Mouse (Mus musculus) small intestine, adult 2 months (tissue): Measurements from ENCODE around the gene Tppp. TPM values are rescaled to one million over a fixed set of nuclear protein-coding genes. Genes with fewer than 3 reads are reported as not detected.
"Not testable (repeated sequence)": the region's sequence is repeated elsewhere in the genome, so short reads cannot be mapped to it uniquely, and the experiment has no call there.

ENCODE experiments used
- H3K27ac ChIP-seq: fragments of 200-500 bp; 2 replicates; pipeline ENCODE4 v1.5.1; 2012; ENCODE audit warnings: low read depth, low read length, control low read depth, inconsistent platforms; ENCODE audit not compliant: insufficient read depth
- H3K27me3 ChIP-seq: fragments of 200-500 bp; 2 replicates; pipeline ENCODE4 v1.6.1; 2012; ENCODE audit warnings: mild to moderate bottlenecking, moderate library complexity, low read length, inconsistent platforms; ENCODE audit not compliant: control insufficient read depth, insufficient read depth
- H3K36me3 ChIP-seq: fragments of 200-500 bp; 2 replicates; pipeline ENCODE4 v1.6.1; 2012; ENCODE audit warnings: mild to moderate bottlenecking, low read length, control low read depth, inconsistent platforms; ENCODE audit not compliant: control insufficient read depth, insufficient read depth
- H3K4me1 ChIP-seq: fragments of 200-500 bp; 2 replicates; pipeline ENCODE4 v1.6.1; 2012; ENCODE audit warnings: low read length, inconsistent platforms, mixed read lengths; ENCODE audit not compliant: control insufficient read depth, insufficient read depth, insufficient read length
- H3K4me3 ChIP-seq: fragments of 200-500 bp; 2 replicates; pipeline ENCODE4 v1.5.1; 2012; ENCODE audit warnings: low read depth, mild to moderate bottlenecking, control low read depth, inconsistent platforms, low read length, moderate library complexity
- CTCF ChIP-seq: fragments of 200-500 bp; IDR thresholded peaks from 2 replicates; pipeline ENCODE4 v1.5.1; 2012; ENCODE audit warnings: low read depth, mild to moderate bottlenecking, control low read depth, inconsistent platforms, low read length, moderate library complexity, mixed read lengths; ENCODE audit not compliant: insufficient replicate concordance, insufficient read length; ENCODE audit errors: extremely low read depth
- POLR2A ChIP-seq: fragments of 200-500 bp; IDR thresholded peaks from 2 replicates; pipeline ENCODE4 v1.6.1; 2012; ENCODE audit warnings: low read depth, mild to moderate bottlenecking, control low read depth, inconsistent platforms, low read length, moderate library complexity
- WGBS: fragments of 180-500 bp; shearing (Covaris S2); methylation state at CpG from one replicate; pipeline ENCODE4 v1.1.7; 2018; 5-methylcytosine and 5-hydroxymethylcytosine counted together
- polyA plus RNA-seq: library from polyadenylated mRNA; depleted of rRNA; stranded (reverse); fragments of >200 nt; gene quantifications from 2 replicates; pipeline ENCODE4 v1.2.3, GENCODE M21; 2012

Tppp gene
- polyA plus RNA-seq, 1 experiment, result 9.9 TPM

GRCm38 (mm10) chr13:73990325-73990724, 18.9 kb upstream of the Tppp start:
- Histone ChIP-seq H3K4me3 (no peak overlapping the region), H3K27ac (no peak overlapping the region), H3K36me3 (no peaks in the 10 kb centered on the region), H3K27me3 (no peaks in the 10 kb centered on the region), H3K4me1 (peaks cover 6% of the 10 kb centered on the region; the same call in 1 of the 2 replicates)
- 31% methylated on average over 5 of the region's 5 CpGs for WGBS
- TF ChIP-seq CTCF (no peak), POLR2A (no peak)

- no peak overlapping the region for H3K27ac ChIP-seq
- H3K4me1 ChIP-seq, result peaks cover 6% of the 10 kb centered on the region; the same call in 1 of the 2 replicates
- H3K27me3 ChIP-seq, result no peaks in the 10 kb centered on the region
- WGBS, result 49% methylated on average over 2 of the region's 2 CpGs
- no peak for TF ChIP-seq CTCF
- no peak for TF ChIP-seq POLR2A
- H3K36me3 ChIP-seq, result no peaks in the 10 kb centered on the region
- no peak overlapping the region for H3K4me3 ChIP-seq
These were observed 18.4 kb upstream of the Tppp start for GRCm38 (mm10) chr13:73990761-73991160.

DNA sequence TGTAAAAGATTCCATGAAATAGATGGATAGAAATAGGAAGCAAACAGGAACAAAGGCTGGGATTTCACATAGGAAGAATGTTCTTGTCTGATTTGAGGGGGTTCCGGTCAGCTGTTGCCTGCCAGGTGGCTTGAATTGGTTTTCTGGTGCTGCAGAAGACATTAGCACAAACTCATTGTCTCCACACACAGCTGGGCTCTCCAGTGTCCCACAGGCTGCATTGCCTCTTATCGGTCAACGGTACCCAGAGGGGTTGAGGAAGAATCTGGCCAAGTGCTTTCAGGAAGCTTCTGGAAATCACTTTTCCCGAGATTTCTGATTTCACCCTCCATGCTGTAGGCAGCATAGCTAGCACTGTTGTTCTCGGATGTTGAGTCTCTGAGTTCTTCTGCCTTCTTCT, 17.9 kb upstream of the Tppp start:
- TF ChIP-seq CTCF (no peak), POLR2A (no peak)
- Histone ChIP-seq H3K4me3 (no peak overlapping the region), H3K36me3 (no peaks in the 10 kb centered on the region), H3K4me1 (peaks cover 6% of the 10 kb centered on the region; the same call in 1 of the 2 replicates), H3K27me3 (no peaks in the 10 kb centered on the region), H3K27ac (no peak overlapping the region)
- WGBS, result 82% methylated on average over 5 of the region's 5 CpGs

DNA sequence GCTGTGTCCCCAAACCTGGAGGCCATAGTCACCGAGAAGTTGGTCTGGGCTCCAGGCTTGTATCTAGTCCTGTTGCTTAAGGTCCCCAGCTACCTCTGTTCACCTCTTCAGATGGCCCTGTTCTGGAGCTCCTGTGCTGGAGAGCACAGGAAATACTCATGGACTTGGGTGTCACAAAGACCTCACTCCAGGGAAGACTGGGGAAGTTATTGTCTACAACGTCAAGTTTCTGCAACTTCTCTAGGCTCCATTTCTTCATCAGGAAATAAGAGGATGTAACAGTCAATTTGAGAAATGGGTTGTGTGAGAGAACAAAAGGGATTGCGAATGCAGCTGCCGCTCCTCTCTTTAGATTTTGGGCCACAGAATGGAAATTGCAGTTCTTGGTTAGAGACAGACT, 12.8 kb upstream of the Tppp start:
- Histone ChIP-seq H3K4me1 (peaks cover 6% of the 10 kb centered on the region; the same call in 1 of the 2 replicates), H3K4me3 (no peak overlapping the region), H3K27ac (no peak overlapping the region), H3K27me3 (no peaks in the 10 kb centered on the region), H3K36me3 (no peaks in the 10 kb centered on the region)
- TF ChIP-seq CTCF (no peak), POLR2A (no peak)
- 85% methylated on average over 4 of the region's 4 CpGs for WGBS

DNA sequence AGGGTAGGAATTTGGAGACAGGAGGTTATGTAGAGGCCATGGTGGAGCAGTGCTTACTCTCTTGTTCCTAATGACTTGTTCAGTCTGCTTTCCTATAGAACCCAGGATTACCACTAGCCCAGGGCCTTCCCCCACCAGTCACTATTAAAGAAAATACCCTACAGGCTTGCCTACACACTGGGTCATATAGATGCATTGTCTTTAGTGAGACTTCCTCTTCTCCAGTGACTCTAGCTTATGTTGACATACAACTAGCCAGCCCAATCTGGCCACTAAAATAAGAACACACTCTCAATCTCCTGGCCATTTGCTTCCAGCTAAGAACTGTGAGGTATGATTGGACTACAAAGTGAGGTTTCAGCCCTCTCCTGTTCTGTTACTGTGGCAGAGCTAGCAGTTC, 8.7 kb upstream of the Tppp start:
- Histone ChIP-seq H3K27ac (no peak overlapping the region), H3K27me3 (no peaks in the 10 kb centered on the region), H3K36me3 (no peaks in the 10 kb centered on the region), H3K4me3 (no peak overlapping the region), H3K4me1 (no peaks in the 10 kb centered on the region)
- TF ChIP-seq CTCF, result no peak
- no peak for TF ChIP-seq POLR2A

DNA sequence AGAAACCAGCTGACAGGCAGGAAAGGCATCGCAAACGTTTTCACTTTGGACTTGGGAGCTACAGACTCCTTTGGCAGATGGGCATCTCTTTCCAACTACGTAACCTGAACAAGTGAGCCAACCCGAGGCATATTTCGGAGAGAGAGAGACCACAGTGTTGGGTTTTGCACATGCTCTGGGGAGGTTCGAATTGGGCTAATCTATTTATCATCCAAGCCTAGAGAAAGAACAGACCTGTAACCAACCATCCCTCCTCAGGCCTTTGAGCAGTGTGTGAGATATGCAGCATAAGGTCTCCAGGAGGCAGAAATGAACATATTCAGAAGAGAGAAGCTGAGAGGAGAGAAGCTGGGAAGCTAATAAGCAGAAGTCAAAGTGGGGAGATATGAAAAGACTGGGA, 8.2 kb upstream of the Tppp start:
- H3K27ac ChIP-seq, result no peak overlapping the region
- no peaks in the 10 kb centered on the region for H3K27me3 ChIP-seq
- 80% methylated on average over 6 of the region's 6 CpGs for WGBS
- H3K4me1 ChIP-seq, result no peaks in the 10 kb centered on the region
- H3K4me3 ChIP-seq, result no peak overlapping the region
- no peaks in the 10 kb centered on the region for H3K36me3 ChIP-seq
- TF ChIP-seq POLR2A, result no peak
- TF ChIP-seq CTCF, result no peak

GRCm38 (mm10) chr13:74001492-74001891, 7.7 kb upstream of the Tppp start:
- Histone ChIP-seq H3K4me1 (no peaks in the 10 kb centered on the region), H3K27ac (no peak overlapping the region), H3K27me3 (no peaks in the 10 kb centered on the region), H3K36me3 (no peaks in the 10 kb centered on the region), H3K4me3 (no peak overlapping the region)
- WGBS, result 62% methylated on average over 4 of the region's 4 CpGs
- TF ChIP-seq POLR2A, result no peak
- no peak for TF ChIP-seq CTCF

DNA sequence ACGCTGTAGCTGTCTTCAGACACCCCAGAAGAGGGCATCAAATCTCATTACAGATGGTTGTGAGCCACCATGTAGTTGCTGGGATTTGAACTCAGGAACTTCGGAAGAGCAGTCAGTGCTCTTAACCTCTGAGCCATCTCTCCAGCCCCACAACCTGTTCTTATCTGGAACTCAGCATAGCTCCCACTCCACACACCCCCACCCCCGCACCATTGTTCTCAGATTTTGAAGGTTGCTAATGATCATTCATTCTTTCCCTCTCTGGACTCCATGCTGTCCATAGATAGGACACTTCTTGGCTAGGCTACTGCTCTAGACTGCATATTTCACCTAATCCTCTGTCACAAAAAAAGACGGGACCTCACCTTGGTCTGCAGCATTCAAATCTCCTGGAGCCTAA, 2.3 kb upstream of the Tppp start:
- not testable (repeated sequence) for H3K4me3 ChIP-seq, H3K27ac ChIP-seq, H3K36me3 ChIP-seq, H3K27me3 ChIP-seq, H3K4me1 ChIP-seq
- WGBS, result 94% methylated on average over 4 of the region's 4 CpGs

GRCm38 (mm10) chr13:74008216-74008615, 991 bp upstream of the Tppp start:
- not testable (repeated sequence) for H3K27ac ChIP-seq, H3K36me3 ChIP-seq, H3K4me3 ChIP-seq, H3K4me1 ChIP-seq, H3K27me3 ChIP-seq
- 79% methylated on average over 2 of the region's 2 CpGs for WGBS
